Mouse (Mus musculus) G1E (cell line): ENCODE measurements at regions not wholly inside any gene's neighbourhood (a gene's known extent, or its start where the extent isn't known, plus 50 kb on each side); places are given as distances from the start of the nearest gene placed in this dataset.

Experiments used
- CTCF ChIP-seq: IDR thresholded peaks from 2 replicates; pipeline ENCODE4 v1.5.1; 2012; ENCODE audit warnings: low read depth, low read length, inconsistent platforms, mixed read lengths
- GATA1 ChIP-seq: IDR thresholded peaks from 2 replicates; pipeline ENCODE4 v1.6.1; 2012; ENCODE audit warnings: borderline replicate concordance, low read length, inconsistent platforms, mixed read lengths
- GATA2 ChIP-seq: IDR thresholded peaks from 2 replicates; pipeline ENCODE4 v1.6.1; 2012; ENCODE audit warnings: low read depth, low read length, inconsistent platforms, borderline replicate concordance
- POLR2AphosphoS5 ChIP-seq: IDR thresholded peaks from 2 replicates; pipeline ENCODE4 v1.6.1; 2012; ENCODE audit warnings: low read depth, low read length, inconsistent platforms; ENCODE audit not compliant: insufficient replicate concordance
- TAL1 ChIP-seq: conservative IDR thresholded peaks from 2 replicates; pipeline ENCODE4 v1.6.1; 2012; ENCODE audit warnings: low read depth, low read length, inconsistent platforms, mixed read lengths

DNA sequence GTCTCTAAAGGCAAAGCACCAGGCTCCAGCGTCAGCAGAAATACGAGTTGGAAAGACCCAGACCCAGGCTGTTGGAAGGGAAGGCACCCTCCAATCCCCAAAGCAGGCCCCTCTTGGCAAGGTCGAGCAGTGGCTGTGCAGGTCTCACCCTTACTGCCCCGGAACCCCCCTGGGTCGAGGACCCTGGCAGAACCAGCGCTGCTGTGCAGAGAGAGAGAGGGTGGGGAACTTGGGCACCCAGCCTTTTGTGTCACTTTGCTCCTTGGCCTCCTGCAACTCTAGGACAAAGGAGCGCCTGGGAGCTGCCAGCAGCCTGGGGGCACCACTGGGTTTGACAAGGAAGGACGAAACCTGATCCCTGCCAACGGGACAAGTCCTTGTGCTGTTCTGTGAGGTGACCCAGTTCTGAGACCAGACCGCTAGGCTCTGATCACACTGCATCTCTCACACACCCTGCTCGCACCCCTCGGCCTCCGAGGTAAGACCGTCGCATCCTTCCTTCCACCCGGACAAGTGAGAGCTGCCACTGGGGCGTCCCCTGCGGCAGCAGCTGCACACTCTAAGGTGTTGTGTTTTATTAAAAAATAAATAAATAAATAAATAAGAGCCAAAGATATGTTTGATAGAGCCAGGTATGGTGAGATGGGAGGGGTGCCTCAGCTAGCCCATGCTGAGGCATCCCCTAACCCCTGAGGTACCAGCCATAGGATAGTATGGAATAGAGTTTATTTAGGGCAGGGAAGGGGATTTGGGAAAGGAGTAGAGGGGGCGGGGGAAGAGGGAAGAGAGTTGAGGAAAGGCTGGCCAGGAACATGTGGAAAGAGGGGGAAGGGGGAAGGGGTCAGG, 138.2 kb downstream of the Ly86 start:
- TF ChIP-seq CTCF (no peak), TAL1 (no peak), GATA1 (no peak), GATA2 (no peak), POLR2AphosphoS5 (no peak)
